Mouse (Mus musculus): ENCODE results near the gene Gm11214. TPM values are rescaled to one million over a fixed set of nuclear protein-coding genes. Genes with fewer than 3 reads are reported as not detected.

Gm11214 gene
- polyA plus RNA-seq (2012; rRNA removed): not detected in 2 replicates

GRCm38 (mm10) chr4:63663279-63663678 lies at the start of gene Gm11214:
Gene Gm11214, minus strand, starts transcription at chr4:63663379.

GRCm38 (mm10) chr4:63622378-63622835 lies 40.8 kb downstream of the Gm11214 start, which contains the start of gene Tex48:
Gene Tex48, minus strand, starts transcription at chr4:63622428.

Other genes with a start within 250 kb of the Gm11214 start
- 28.9 and 31.8 TPM in 2 replicates for gene Whrn, start 167.4 kb downstream of the Gm11214 start, polyA plus RNA-seq (2012; rRNA removed)
- gene Atp6v1g1, start 118.6 kb downstream of the Gm11214 start, polyA plus RNA-seq (2012; rRNA removed): 36.6 and 43.5 TPM in 2 replicates
- gene Tmem268, start 104.6 kb downstream of the Gm11214 start, polyA plus RNA-seq (2012; rRNA removed): 15.3 and 15.8 TPM in 2 replicates
- gene Gm11213, start 58.1 kb downstream of the Gm11214 start, polyA plus RNA-seq (2012; rRNA removed): not detected in 2 replicates
- gene Tex48, start 41.0 kb downstream of the Gm11214 start, polyA plus RNA-seq (2012; rRNA removed): not detected in 2 replicates
- gene Tnfsf15, start 81.7 kb upstream of the Gm11214 start, polyA plus RNA-seq (2012; rRNA removed): 0.30 and 0.36 TPM in 2 replicates
- gene Tnfsf8, start 198.0 kb upstream of the Gm11214 start, polyA plus RNA-seq (2012; rRNA removed): 0.03 TPM in 1 of 2 replicates, not detected in the other